Mouse (Mus musculus) bone marrow, adult 2 months (tissue): ENCODE measurements at regions not wholly inside any gene's neighbourhood (a gene's known extent, or its start where the extent isn't known, plus 50 kb on each side); places are given as distances from the start of the nearest gene placed in this dataset.
"Not testable (repeated sequence)": the region's sequence is repeated elsewhere in the genome, so short reads cannot be mapped to it uniquely, and the experiment has no call there.

Experiments
- H3K27ac ChIP-seq: fragments of 200-500 bp; 2 replicates; pipeline ENCODE4 v1.5.1; 2012; ENCODE audit warnings: low read depth, mild to moderate bottlenecking, control low read depth, inconsistent platforms, low read length; ENCODE audit not compliant: control insufficient read depth, poor library complexity, insufficient read depth
- H3K4me1 ChIP-seq: fragments of 200-500 bp; 2 replicates; pipeline ENCODE4 v1.6.1; 2011; ENCODE audit warnings: low read length; ENCODE audit not compliant: control insufficient read depth, insufficient read depth
- H3K4me3 ChIP-seq: fragments of 200-500 bp; replicated peaks from 2 replicates; pipeline ENCODE3; 2011; ENCODE audit warnings: mild to moderate bottlenecking, low read depth, low read length, control low read depth; ENCODE audit not compliant: control insufficient read depth
- CTCF ChIP-seq: fragments of 200-500 bp; IDR thresholded peaks from 2 replicates; pipeline ENCODE4 v1.5.1; 2011; ENCODE audit warnings: low read length, control low read depth; ENCODE audit not compliant: control insufficient read depth, insufficient read depth
- POLR2A ChIP-seq: fragments of 200-500 bp; IDR thresholded peaks from 2 replicates; pipeline ENCODE4 v1.6.1; 2011; ENCODE audit warnings: low read depth, mild to moderate bottlenecking, control low read depth, low read length, borderline replicate concordance; ENCODE audit not compliant: control insufficient read depth
- WGBS: fragments of 180-500 bp; shearing (Covaris S2); methylation state at CpG from one replicate; pipeline ENCODE4 v1.1.7; 2018; 5-methylcytosine and 5-hydroxymethylcytosine counted together

GRCm38 (mm10) chr5:149873482-149874002 lies 144.9 kb upstream of the Rxfp2 start:
- no peak for TF ChIP-seq POLR2A
- no peak for TF ChIP-seq CTCF
- WGBS = 65% methylated on average over 9 of the region's 9 CpGs
- no peak overlapping the region for H3K27ac ChIP-seq
- no peak overlapping the region for H3K4me3 ChIP-seq
- H3K4me1 ChIP-seq = peaks cover 1% of the 10 kb centered on the region

GRCm38 (mm10) chr5:149874342-149874741 lies 144.1 kb upstream of the Rxfp2 start:
- no peak overlapping the region for H3K27ac ChIP-seq
- 72% methylated on average over 2 of the region's 2 CpGs for WGBS
- TF ChIP-seq CTCF (no peak), POLR2A (no peak)
- H3K4me1 ChIP-seq = peaks cover 1% of the 10 kb centered on the region
- no peak overlapping the region for H3K4me3 ChIP-seq

GRCm38 (mm10) chr5:149892453-149892852 lies 126.0 kb upstream of the Rxfp2 start:
- not testable (repeated sequence) for H3K4me1 ChIP-seq, H3K4me3 ChIP-seq, H3K27ac ChIP-seq

GRCm38 (mm10) chr5:149906927-149907326 lies 111.5 kb upstream of the Rxfp2 start:
- WGBS = 71% methylated on average over 3 of the region's 3 CpGs
- TF ChIP-seq CTCF (no peak), POLR2A (no peak)
- no peak overlapping the region for H3K4me3 ChIP-seq
- no peak overlapping the region for H3K27ac ChIP-seq
- no peaks in the 10 kb centered on the region for H3K4me1 ChIP-seq

GRCm38 (mm10) chr5:149908376-149909078 lies 109.9 kb upstream of the Rxfp2 start:
- 20% methylated on average over 4 of the region's 4 CpGs for WGBS
- H3K4me3 ChIP-seq = no peak overlapping the region
- no peak for TF ChIP-seq POLR2A
- no peak for TF ChIP-seq CTCF
- H3K27ac ChIP-seq = no peak overlapping the region
- no peaks in the 10 kb centered on the region for H3K4me1 ChIP-seq

GRCm38 (mm10) chr5:149909108-149909739 lies 109.3 kb upstream of the Rxfp2 start:
- no peak for TF ChIP-seq POLR2A
- no peak for TF ChIP-seq CTCF
- H3K27ac ChIP-seq = no peak overlapping the region
- no peak overlapping the region for H3K4me3 ChIP-seq
- WGBS = 34% methylated on average over 13 of the region's 13 CpGs
- no peaks in the 10 kb centered on the region for H3K4me1 ChIP-seq

- TF ChIP-seq POLR2A = no peak
- TF ChIP-seq CTCF = no peak
- 22% methylated on average over 8 of the region's 8 CpGs for WGBS
- H3K4me1 ChIP-seq = no peaks in the 10 kb centered on the region
Observed at GRCm38 (mm10) chr5:149909971-149910370, 108.5 kb upstream of the Rxfp2 start.

GRCm38 (mm10) chr5:149911968-149912367 lies 106.5 kb upstream of the Rxfp2 start:
- Histone ChIP-seq H3K27ac (no peak overlapping the region), H3K4me3 (no peak overlapping the region), H3K4me1 (no peaks in the 10 kb centered on the region)
- TF ChIP-seq POLR2A (no peak), CTCF (no peak)
- 88% methylated on average over 8 of the region's 8 CpGs for WGBS

More at GRCm38 (mm10) chr5:149909971-149910370, 108.5 kb upstream of the Rxfp2 start:
- Histone ChIP-seq H3K4me3 (no peak overlapping the region), H3K27ac (no peak overlapping the region)
